Mouse (Mus musculus): ENCODE results near the gene Hist1h3a. TPM values are rescaled to one million over a fixed set of nuclear protein-coding genes. Genes with fewer than 3 reads are reported as not detected.
A peak's percentile ranks its signal among the peaks of the same experiment; 100 is the strongest.

Hist1h3a gene
- polyA plus RNA-seq, 1 experiment from 2014 or later, result 2.6 TPM

GRCm38 (mm10) chr13:23763242-23763585, 1.0 kb upstream of the Hist1h3a start:
- 2% methylated on average over 10 of the region's 10 CpGs for WGBS

GRCm38 (mm10) chr13:23760972-23761864, 968 bp downstream of the Hist1h3a start, which contains the start of gene Hist1h4a:
Gene Hist1h4a, minus strand, starts transcription at chr13:23761230.
- WGBS, result under 1% methylated on average over 61 of the region's 72 CpGs

More at GRCm38 (mm10) chr13:23763242-23763585, 1.0 kb upstream of the Hist1h3a start:
- Histone ChIP-seq H3K9ac (ENCODE audit: low read length) (peak overlapping the region; percentile 77), H3K36me3 (ENCODE audit: control insufficient read depth, insufficient read depth, low read length) (no peaks in the 10 kb centered on the region), H3K27me3 (ENCODE audit: control insufficient read depth, insufficient read depth, low read length) (no peaks in the 10 kb centered on the region), H3K4me1 (ENCODE audit: control insufficient read depth in 2 of 2, insufficient read depth in 2 of 2, low read length in 2 of 2) (peaks cover 8 to 26% of the 10 kb centered on the region in 2 experiments), H3K9me3 (ENCODE audit: control insufficient read depth, low read length) (no peaks in the 10 kb centered on the region), H3K27ac (replicated peaks in 1 of 2; ENCODE audit: control insufficient read depth in 1 of 2, insufficient read depth in 1 of 2, low read depth in 2 of 2, low read length in 2 of 2) (peak overlapping the region; percentile 83 to 95), H3K4me3 (ENCODE audit: control insufficient read depth in 1 of 2, insufficient read depth in 1 of 2, low read depth in 1 of 2, low read length in 2 of 2) (peak overlapping the region; percentile 50 to 69), H3K4me2 (ENCODE audit: low read length) (peak overlapping the region; percentile 90)
- ATAC-seq (ENCODE audit: insufficient number of reproducible peaks, insufficient read depth, low FRiP score, low read depth), result no peak

GRCm38 (mm10) chr13:23760240-23760971, 1.8 kb downstream of the Hist1h3a start:
- peaks cover 8 to 26% of the 10 kb centered on the region in 2 experiments for H3K4me1 ChIP-seq (ENCODE audit: control insufficient read depth in 2 of 2, insufficient read depth in 2 of 2, low read length in 2 of 2)
- peak overlapping the region; percentile 70 for H3K9ac ChIP-seq (ENCODE audit: low read length)
- no peaks in the 10 kb centered on the region for H3K27me3 ChIP-seq (ENCODE audit: control insufficient read depth, insufficient read depth, low read length)
- H3K4me2 ChIP-seq (ENCODE audit: low read length), result peak overlapping the region; percentile 90
- no peaks in the 10 kb centered on the region for H3K9me3 ChIP-seq (ENCODE audit: control insufficient read depth, low read length)
- peak overlapping the region; percentile 80 to 95 for H3K27ac ChIP-seq (replicated peaks in 1 of 2; ENCODE audit: control insufficient read depth in 1 of 2, insufficient read depth in 1 of 2, low read depth in 2 of 2, low read length in 2 of 2)
- no peaks in the 10 kb centered on the region for H3K36me3 ChIP-seq (ENCODE audit: control insufficient read depth, insufficient read depth, low read length)
- 0 out of 2 replicates have a peak, but pooled peaks have one; percentile 0 for ATAC-seq (ENCODE audit: insufficient number of reproducible peaks, insufficient read depth, low FRiP score, low read depth)
- WGBS, result 2% methylated on average over 17 of the region's 27 CpGs
- H3K4me3 ChIP-seq (ENCODE audit: control insufficient read depth in 1 of 2, insufficient read depth in 1 of 2, low read depth in 1 of 2, low read length in 2 of 2), result peak overlapping the region; percentile 43 to 47

More at GRCm38 (mm10) chr13:23760972-23761864, 968 bp downstream of the Hist1h3a start, which contains the start of gene Hist1h4a:
- Histone ChIP-seq H3K4me3 (ENCODE audit: control insufficient read depth in 1 of 2, insufficient read depth in 1 of 2, low read depth in 1 of 2, low read length in 2 of 2) (peak within 1 kb of the TSS; percentile 43 to 55), H3K27me3 (ENCODE audit: control insufficient read depth, insufficient read depth, low read length) (no peaks in the 10 kb centered on the region), H3K36me3 (ENCODE audit: control insufficient read depth, insufficient read depth, low read length) (no peaks in the 10 kb centered on the region), H3K9me3 (ENCODE audit: control insufficient read depth, low read length) (no peaks in the 10 kb centered on the region), H3K9ac (ENCODE audit: low read length) (peak within 1 kb of the TSS; percentile 77), H3K27ac (replicated peaks in 1 of 2; ENCODE audit: control insufficient read depth in 1 of 2, insufficient read depth in 1 of 2, low read depth in 2 of 2, low read length in 2 of 2) (peak within 1 kb of the TSS; percentile 95), H3K4me1 (ENCODE audit: control insufficient read depth in 2 of 2, insufficient read depth in 2 of 2, low read length in 2 of 2) (peaks cover 8 to 26% of the 10 kb centered on the region in 2 experiments), H3K4me2 (ENCODE audit: low read length) (peak within 1 kb of the TSS; percentile 90)
- peak; percentile 86 for ATAC-seq (ENCODE audit: insufficient number of reproducible peaks, insufficient read depth, low FRiP score, low read depth)

GRCm38 (mm10) chr13:23759916-23760239, 2.3 kb downstream of the Hist1h3a start:
- ATAC-seq (ENCODE audit: insufficient number of reproducible peaks, insufficient read depth, low FRiP score, low read depth), result no peak
- Histone ChIP-seq H3K27ac (replicated peaks in 1 of 2; ENCODE audit: control insufficient read depth in 1 of 2, insufficient read depth in 1 of 2, low read depth in 2 of 2, low read length in 2 of 2) (peak overlapping the region; percentile 80 to 95; a peak in 3 of 4 replicates), H3K9me3 (ENCODE audit: control insufficient read depth, low read length) (no peaks in the 10 kb centered on the region), H3K4me1 (ENCODE audit: control insufficient read depth in 2 of 2, insufficient read depth in 2 of 2, low read length in 2 of 2) (peaks cover 8 to 26% of the 10 kb centered on the region in 2 experiments), H3K4me2 (ENCODE audit: low read length) (peak overlapping the region; percentile 90), H3K36me3 (ENCODE audit: control insufficient read depth, insufficient read depth, low read length) (no peaks in the 10 kb centered on the region), H3K4me3 (ENCODE audit: control insufficient read depth in 1 of 2, insufficient read depth in 1 of 2, low read depth in 1 of 2, low read length in 2 of 2) (0 out of 4 replicates have a peak overlapping the region, but pooled peaks of 1 of the 2 experiments have one; percentile 43), H3K27me3 (ENCODE audit: control insufficient read depth, insufficient read depth, low read length) (no peaks in the 10 kb centered on the region), H3K9ac (ENCODE audit: low read length) (peak overlapping the region; percentile 70; the same call in 1 of the 2 replicates)
- 79% methylated on average over 1 of the region's 1 CpGs for WGBS

GRCm38 (mm10) chr13:23759251-23759771, 2.9 kb downstream of the Hist1h3a start:
- Histone ChIP-seq H3K4me3 (ENCODE audit: control insufficient read depth in 1 of 2, insufficient read depth in 1 of 2, low read depth in 1 of 2, low read length in 2 of 2) (no peak overlapping the region), H3K27me3 (ENCODE audit: control insufficient read depth, insufficient read depth, low read length) (no peaks in the 10 kb centered on the region), H3K27ac (replicated peaks in 1 of 2; ENCODE audit: control insufficient read depth in 1 of 2, insufficient read depth in 1 of 2, low read depth in 2 of 2, low read length in 2 of 2) (no peak overlapping the region), H3K9me3 (ENCODE audit: control insufficient read depth, low read length) (no peaks in the 10 kb centered on the region), H3K36me3 (ENCODE audit: control insufficient read depth, insufficient read depth, low read length) (no peaks in the 10 kb centered on the region), H3K9ac (ENCODE audit: low read length) (no peak overlapping the region), H3K4me2 (ENCODE audit: low read length) (no peak overlapping the region), H3K4me1 (ENCODE audit: control insufficient read depth in 2 of 2, insufficient read depth in 2 of 2, low read length in 2 of 2) (peaks cover 6 to 21% of the 10 kb centered on the region in 2 experiments)
- ATAC-seq (ENCODE audit: insufficient number of reproducible peaks, insufficient read depth, low FRiP score, low read depth), result no peak
- WGBS, result 80% methylated on average over 3 of the region's 3 CpGs

- Histone ChIP-seq H3K9me3 (ENCODE audit: control insufficient read depth, low read length) (no peaks in the 10 kb centered on the region), H3K27me3 (ENCODE audit: control insufficient read depth, insufficient read depth, low read length) (no peaks in the 10 kb centered on the region), H3K4me2 (ENCODE audit: low read length) (peak overlapping the region; percentile 60), H3K4me3 (ENCODE audit: control insufficient read depth in 1 of 2, insufficient read depth in 1 of 2, low read depth in 1 of 2, low read length in 2 of 2) (no peak overlapping the region), H3K36me3 (ENCODE audit: control insufficient read depth, insufficient read depth, low read length) (no peaks in the 10 kb centered on the region), H3K4me1 (ENCODE audit: control insufficient read depth in 2 of 2, insufficient read depth in 2 of 2, low read length in 2 of 2) (peaks cover 0 to 14% of the 10 kb centered on the region in 2 experiments; a peak in 3 of 4 replicates), H3K9ac (ENCODE audit: low read length) (no peak overlapping the region), H3K27ac (replicated peaks in 1 of 2; ENCODE audit: control insufficient read depth in 1 of 2, insufficient read depth in 1 of 2, low read depth in 2 of 2, low read length in 2 of 2) (no peak overlapping the region)
- ATAC-seq (ENCODE audit: insufficient number of reproducible peaks, insufficient read depth, low FRiP score, low read depth), result no peak
- WGBS, result 54% methylated on average over 3 of the region's 3 CpGs
These were observed 4.3 kb downstream of the Hist1h3a start for GRCm38 (mm10) chr13:23757921-23758320.

- Histone ChIP-seq H3K36me3 (ENCODE audit: control insufficient read depth, insufficient read depth, low read length) (no peaks in the 10 kb centered on the region), H3K4me1 (ENCODE audit: control insufficient read depth in 2 of 2, insufficient read depth in 2 of 2, low read length in 2 of 2) (peaks cover 0 to 14% of the 10 kb centered on the region in 2 experiments; a peak in 2 of 4 replicates), H3K9ac (ENCODE audit: low read length) (peak overlapping the region; percentile 67), H3K4me2 (ENCODE audit: low read length) (peak overlapping the region; percentile 60), H3K27ac (replicated peaks in 1 of 2; ENCODE audit: control insufficient read depth in 1 of 2, insufficient read depth in 1 of 2, low read depth in 2 of 2, low read length in 2 of 2) (peak overlapping the region; percentile 61 to 86), H3K9me3 (ENCODE audit: control insufficient read depth, low read length) (no peaks in the 10 kb centered on the region), H3K27me3 (ENCODE audit: control insufficient read depth, insufficient read depth, low read length) (no peaks in the 10 kb centered on the region), H3K4me3 (ENCODE audit: control insufficient read depth in 1 of 2, insufficient read depth in 1 of 2, low read depth in 1 of 2, low read length in 2 of 2) (peak overlapping the region; percentile 22 to 50)
- ATAC-seq (ENCODE audit: insufficient number of reproducible peaks, insufficient read depth, low FRiP score, low read depth), result no peak
- 3% methylated on average over 16 of the region's 23 CpGs for WGBS
These were observed 4.9 kb downstream of the Hist1h3a start for GRCm38 (mm10) chr13:23757211-23757773.
